In the genomic region with DNA sequence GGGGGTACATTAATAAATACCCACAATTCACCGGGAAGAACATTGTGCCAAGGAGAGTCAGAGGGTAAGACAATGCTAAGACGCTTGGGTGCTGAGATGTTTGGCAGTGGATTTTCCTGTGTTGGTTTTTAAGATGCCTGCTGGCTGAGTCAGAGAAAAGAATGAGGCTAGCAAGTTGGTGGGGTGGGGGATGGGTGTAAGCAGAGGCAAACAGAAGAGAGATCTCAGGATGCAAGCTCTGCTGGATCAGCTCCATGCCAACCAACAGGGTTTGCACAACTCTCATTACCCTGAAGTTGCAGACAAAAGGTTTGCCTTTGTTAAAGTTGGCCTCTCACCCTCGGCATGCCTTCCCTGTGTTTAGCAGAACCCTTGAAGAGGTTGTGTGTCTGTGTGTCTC, we compare ENCODE assay signal across 11 mouse cellular contexts.
DNase-seq lines count a peak whose midpoint lies in the region; ATAC-seq lines count a peak whose summit lies in the region.
"Had no signal": no experiment of that assay in that cellular context is flagged by ENCODE, and none has a peak within 500 bp of the region (broad histone marks: within the 10 kb centered on the region; RNA-seq: fewer than 3 reads in every experiment).

No protein-coding gene starts in this region.

- no peaks in the 10 kb centered on the region for H3K36me3 ChIP-seq in limb, embryonic 10.5 days
- H3K36me3 ChIP-seq in neural tube, embryonic 15.5 days: no peaks in the 10 kb centered on the region
- H3K36me3 ChIP-seq in forebrain, embryonic 15.5 days: no peaks in the 10 kb centered on the region

- H3K4me3 ChIP-seq in limb, embryonic 10.5 days: no peak overlapping the region
- H3K4me3 ChIP-seq in neural tube, embryonic 15.5 days (replicated peaks): no peak overlapping the region
- H3K4me3 ChIP-seq in forebrain, embryonic 15.5 days: no peak overlapping the region

- H3K9ac ChIP-seq in neural tube, embryonic 15.5 days (replicated peaks): no peak overlapping the region
- H3K9ac ChIP-seq in forebrain, embryonic 15.5 days (replicated peaks): no peak overlapping the region

- no peak for ATAC-seq in neural tube, embryonic 15.5 days (ENCODE audit: low FRiP score)
- no peak for ATAC-seq in forebrain, embryonic 15.5 days (replicated peaks)

- H3K27ac ChIP-seq in limb, embryonic 10.5 days: peak overlapping the region; percentile 57
- no peak overlapping the region for H3K27ac ChIP-seq in neural tube, embryonic 15.5 days (replicated peaks)
- no peak overlapping the region for H3K27ac ChIP-seq in forebrain, embryonic 15.5 days (replicated peaks)
- H3K27ac ChIP-seq: macrophage had no signal

- 57% methylated on average over 3 of the region's 3 CpGs for WGBS in limb, embryonic 10.5 days
- WGBS in neural tube, embryonic 15.5 days: 49% methylated on average over 3 of the region's 3 CpGs
- 32% methylated on average over 3 of the region's 3 CpGs for WGBS in forebrain, embryonic 15.5 days

- no peak overlapping the region for H3K4me2 ChIP-seq in neural tube, embryonic 15.5 days
- H3K4me2 ChIP-seq in forebrain, embryonic 15.5 days (replicated peaks): no peak overlapping the region

- H3K4me1 ChIP-seq in limb, embryonic 10.5 days: peaks cover 13% of the 10 kb centered on the region
- H3K4me1 ChIP-seq in neural tube, embryonic 15.5 days: no peaks in the 10 kb centered on the region
- H3K4me1 ChIP-seq in forebrain, embryonic 15.5 days: no peaks in the 10 kb centered on the region

- H3K9me3 ChIP-seq in limb, embryonic 10.5 days (replicated peaks): no peaks in the 10 kb centered on the region
- H3K9me3 ChIP-seq in neural tube, embryonic 15.5 days (replicated peaks): no peaks in the 10 kb centered on the region
- no peaks in the 10 kb centered on the region for H3K9me3 ChIP-seq in forebrain, embryonic 15.5 days

- peak; percentile 2 for DNase-seq in ovary, adult 18-20 months (ENCODE audit: low spot score)
- DNase-seq in ovary, postnatal 10 days (ENCODE audit: low spot score): no peak
- DNase-seq in adrenal gland, postnatal 14 days: peak; percentile 27
- DNase-seq in limb, embryonic 10.5 days (ENCODE audit: low spot score): no peak
- DNase-seq in lung, postnatal 25 days (ENCODE audit: low spot score): peak; percentile 22
- DNase-seq in thymus, postnatal 4 days: no peak
- DNase-seq: heart, adult 18-20 months; spleen, adult 18-20 months had no signal

- H3K27me3 ChIP-seq in limb, embryonic 10.5 days (ENCODE audit: low read depth, poor library complexity, severe bottlenecking): no peaks in the 10 kb centered on the region
- no peaks in the 10 kb centered on the region for H3K27me3 ChIP-seq in neural tube, embryonic 15.5 days (replicated peaks)
- no peaks in the 10 kb centered on the region for H3K27me3 ChIP-seq in forebrain, embryonic 15.5 days

Comparison
In these comparisons a context has a peak if more than half of its experiments do, and no peak if none do; other contexts are left out.
1. DNase-seq: peak in ovary, adult 18-20 months (single experiment), adrenal gland, postnatal 14 days (single experiment) and lung, postnatal 25 days (single experiment); none in ovary, postnatal 10 days (single experiment), limb, embryonic 10.5 days (single experiment) and thymus, postnatal 4 days (single experiment).